Mouse (Mus musculus): ENCODE measurements around the gene Cd177. TPM values are rescaled to one million over a fixed set of nuclear protein-coding genes. Genes with fewer than 3 reads are reported as not detected.
"Not testable (repeated sequence)": the region's sequence is repeated elsewhere in the genome, so short reads cannot be mapped to it uniquely, and the experiment has no call there.

Cd177 gene
- total and polyA plus RNA-seq, 3 experiments, result 0.11 TPM; not detected in 2

GRCm38 (mm10) chr7:24697891-24698290 is 62.2 kb downstream of the Cd177 start:
- H3K27ac ChIP-seq (ENCODE audit: control insufficient read depth, low read depth, low read length); DNase-seq (ENCODE audit: low read depth, low spot score); H3K79me2 ChIP-seq (ENCODE audit: control insufficient read depth, insufficient read depth, low read length, poor library complexity); H3K36me3 ChIP-seq (ENCODE audit: control insufficient read depth in 1 of 2, insufficient read depth in 2 of 2, low read length in 2 of 2); H3K27me3 ChIP-seq (ENCODE audit: control insufficient read depth in 1 of 2, insufficient read depth in 2 of 2, low read length in 2 of 2); H3K4me3 ChIP-seq (ENCODE audit: control insufficient read depth in 1 of 2, insufficient read depth in 1 of 2, low read depth in 2 of 2, low read length in 2 of 2); H3K9me3 ChIP-seq (replicated peaks; ENCODE audit: insufficient read depth, low read length); H3K4me1 ChIP-seq (ENCODE audit: control insufficient read depth in 1 of 2, insufficient read depth in 2 of 2, low read length in 2 of 2); H3K9ac ChIP-seq (ENCODE audit: control insufficient read depth, low read depth, low read length, poor library complexity, severe bottlenecking): not testable (repeated sequence)

Other genes with a start within 250 kb of the Cd177 start
- gene AC161166.1, start 247.9 kb downstream of the Cd177 start, total RNA-seq (2012; rRNA removed), result not detected in 2 replicates
- gene AC161166.1, start 247.9 kb downstream of the Cd177 start, polyA plus RNA-seq (2012; ENCODE audit: insufficient read depth in 1 of 2, insufficient read length in 2 of 2, low read depth in 1 of 2, low replicate concordance in 2 of 2, missing spikeins in 1 of 2), result under 1 TPM in 1 of 2 experiments, not detected in 1; 0.13 TPM
- gene Irgq, start 229.6 kb downstream of the Cd177 start, total RNA-seq (2012; rRNA removed), result 3.6 and 4.7 TPM in 2 replicates
- gene Irgq, start 229.6 kb downstream of the Cd177 start, polyA plus RNA-seq (2012; ENCODE audit: insufficient read depth in 1 of 2, insufficient read length in 2 of 2, low read depth in 1 of 2, low replicate concordance in 2 of 2, missing spikeins in 1 of 2), result 1 to 10 TPM in 1 of 2 experiments, not detected in 1; 5.8 TPM
- gene Pinlyp, start 214.2 kb downstream of the Cd177 start, total RNA-seq (2012; rRNA removed), result not detected in 2 replicates
- gene Pinlyp, start 214.2 kb downstream of the Cd177 start, polyA plus RNA-seq (2012; ENCODE audit: insufficient read depth in 1 of 2, insufficient read length in 2 of 2, low read depth in 1 of 2, low replicate concordance in 2 of 2, missing spikeins in 1 of 2), result not detected
- 84.4 and 97.4 TPM in 2 replicates for gene Xrcc1, start 214.0 kb downstream of the Cd177 start, total RNA-seq (2012; rRNA removed)
- 100 to 1,000 TPM; 101 to 574 TPM for gene Xrcc1, start 214.0 kb downstream of the Cd177 start, polyA plus RNA-seq (2012; ENCODE audit: insufficient read depth in 1 of 2, insufficient read length in 2 of 2, low read depth in 1 of 2, low replicate concordance in 2 of 2, missing spikeins in 1 of 2)
- gene Ethe1, start 172.8 kb downstream of the Cd177 start, total RNA-seq (2012; rRNA removed), result 17.8 and 21.0 TPM in 2 replicates
- gene Ethe1, start 172.8 kb downstream of the Cd177 start, polyA plus RNA-seq (2012; ENCODE audit: insufficient read depth in 1 of 2, insufficient read length in 2 of 2, low read depth in 1 of 2, low replicate concordance in 2 of 2, missing spikeins in 1 of 2), result 10 to 100 TPM in 1 of 2 experiments, not detected in 1; 33.3 TPM
- 0.26 and 0.58 TPM in 2 replicates for gene Zfp575, start 172.7 kb downstream of the Cd177 start, total RNA-seq (2012; rRNA removed)
- gene Zfp575, start 172.7 kb downstream of the Cd177 start, polyA plus RNA-seq (2012; ENCODE audit: insufficient read depth in 1 of 2, insufficient read length in 2 of 2, low read depth in 1 of 2, low replicate concordance in 2 of 2, missing spikeins in 1 of 2), result under 1 TPM in 1 of 2 experiments, not detected in 1; 0.50 TPM
- gene Phldb3, start 149.5 kb downstream of the Cd177 start, total RNA-seq (2012; rRNA removed), result 6.0 and 6.4 TPM in 2 replicates
- gene Phldb3, start 149.5 kb downstream of the Cd177 start, polyA plus RNA-seq (2012; ENCODE audit: insufficient read depth in 1 of 2, insufficient read length in 2 of 2, low read depth in 1 of 2, low replicate concordance in 2 of 2, missing spikeins in 1 of 2), result 10 to 100 TPM in 1 of 2 experiments, not detected in 1; 10.8 TPM
- not detected in 2 replicates for gene Lypd3, start 123.8 kb downstream of the Cd177 start, total RNA-seq (2012; rRNA removed)
- gene Lypd3, start 123.8 kb downstream of the Cd177 start, polyA plus RNA-seq (2012; ENCODE audit: insufficient read depth in 1 of 2, insufficient read length in 2 of 2, low read depth in 1 of 2, low replicate concordance in 2 of 2, missing spikeins in 1 of 2), result not detected
- 0.15 TPM in 1 of 2 replicates, not detected in the other for gene Tex101, start 83.6 kb downstream of the Cd177 start, total RNA-seq (2012; rRNA removed)
- gene Tex101, start 83.6 kb downstream of the Cd177 start, polyA plus RNA-seq (2012; ENCODE audit: insufficient read depth in 1 of 2, insufficient read length in 2 of 2, low read depth in 1 of 2, low replicate concordance in 2 of 2, missing spikeins in 1 of 2), result under 1 TPM in 1 of 2 experiments, not detected in 1; 0.08 TPM
- not detected in 2 replicates for gene BC049730, start 51.1 kb downstream of the Cd177 start, total RNA-seq (2012; rRNA removed)
- gene BC049730, start 51.1 kb downstream of the Cd177 start, polyA plus RNA-seq (2012; ENCODE audit: insufficient read depth in 1 of 2, insufficient read length in 2 of 2, low read depth in 1 of 2, low replicate concordance in 2 of 2, missing spikeins in 1 of 2), result not detected
- not detected in 2 replicates for gene Gm4763, start 33.4 kb downstream of the Cd177 start, total RNA-seq (2012; rRNA removed)
- not detected for gene Gm4763, start 33.4 kb downstream of the Cd177 start, polyA plus RNA-seq (2012; ENCODE audit: insufficient read depth in 1 of 2, insufficient read length in 2 of 2, low read depth in 1 of 2, low replicate concordance in 2 of 2, missing spikeins in 1 of 2)
- gene Ceacam10, start 16.9 kb upstream of the Cd177 start, total RNA-seq (2012; rRNA removed), result not detected in 2 replicates
- under 1 TPM in 1 of 2 experiments, not detected in 1; 0.19 TPM for gene Ceacam10, start 16.9 kb upstream of the Cd177 start, polyA plus RNA-seq (2012; ENCODE audit: insufficient read depth in 1 of 2, insufficient read length in 2 of 2, low read depth in 1 of 2, low replicate concordance in 2 of 2, missing spikeins in 1 of 2)
- 0.54 TPM in 1 of 2 replicates, not detected in the other for gene Gm9844, start 101.9 kb upstream of the Cd177 start, total RNA-seq (2012; rRNA removed)
- gene Gm9844, start 101.9 kb upstream of the Cd177 start, polyA plus RNA-seq (2012; ENCODE audit: insufficient read depth in 1 of 2, insufficient read length in 2 of 2, low read depth in 1 of 2, low replicate concordance in 2 of 2, missing spikeins in 1 of 2), result under 1 TPM in 1 of 2 experiments, not detected in 1; 0.95 TPM
- gene Lypd4, start 109.6 kb upstream of the Cd177 start, total RNA-seq (2012; rRNA removed), result not detected in 2 replicates
- not detected for gene Lypd4, start 109.6 kb upstream of the Cd177 start, polyA plus RNA-seq (2012; ENCODE audit: insufficient read depth in 1 of 2, insufficient read length in 2 of 2, low read depth in 1 of 2, low replicate concordance in 2 of 2, missing spikeins in 1 of 2)
- gene Dmrtc2, start 109.7 kb upstream of the Cd177 start, total RNA-seq (2012; rRNA removed), result not detected in 2 replicates
- gene Dmrtc2, start 109.7 kb upstream of the Cd177 start, polyA plus RNA-seq (2012; ENCODE audit: insufficient read depth in 1 of 2, insufficient read length in 2 of 2, low read depth in 1 of 2, low replicate concordance in 2 of 2, missing spikeins in 1 of 2), result not detected
- 3,168 and 3,580 TPM in 2 replicates for gene Rps19, start 124.1 kb upstream of the Cd177 start, total RNA-seq (2012; rRNA removed)
- gene Rps19, start 124.1 kb upstream of the Cd177 start, polyA plus RNA-seq (2012; ENCODE audit: insufficient read depth in 1 of 2, insufficient read length in 2 of 2, low read depth in 1 of 2, low replicate concordance in 2 of 2, missing spikeins in 1 of 2), result 1,000 to 10,000 TPM in 1 of 2 experiments, not detected in 1; 2,454 TPM
- 0.13 and 0.23 TPM in 2 replicates for gene Cd79a, start 137.1 kb upstream of the Cd177 start, total RNA-seq (2012; rRNA removed)
- under 1 TPM in 1 of 2 experiments, not detected in 1; 0.61 TPM for gene Cd79a, start 137.1 kb upstream of the Cd177 start, polyA plus RNA-seq (2012; ENCODE audit: insufficient read depth in 1 of 2, insufficient read length in 2 of 2, low read depth in 1 of 2, low replicate concordance in 2 of 2, missing spikeins in 1 of 2)
- 43.7 and 53.3 TPM in 2 replicates for gene Arhgef1, start 142.6 kb upstream of the Cd177 start, total RNA-seq (2012; rRNA removed)
- 100 to 1,000 TPM in 1 of 2 experiments, not detected in 1; 163 TPM for gene Arhgef1, start 142.6 kb upstream of the Cd177 start, polyA plus RNA-seq (2012; ENCODE audit: insufficient read depth in 1 of 2, insufficient read length in 2 of 2, low read depth in 1 of 2, low replicate concordance in 2 of 2, missing spikeins in 1 of 2)
- gene Gm4881, start 184.2 kb upstream of the Cd177 start, total RNA-seq (2012; rRNA removed), result not detected in 2 replicates
- gene Gm4881, start 184.2 kb upstream of the Cd177 start, polyA plus RNA-seq (2012; ENCODE audit: insufficient read depth in 1 of 2, insufficient read length in 2 of 2, low read depth in 1 of 2, low replicate concordance in 2 of 2, missing spikeins in 1 of 2), result under 1 TPM in 1 of 2 experiments, not detected in 1; 0.13 TPM
- 205 and 240 TPM in 2 replicates for gene Rabac1, start 212.4 kb upstream of the Cd177 start, total RNA-seq (2012; rRNA removed)
- 100 to 1,000 TPM in 1 of 2 experiments, not detected in 1; 223 TPM for gene Rabac1, start 212.4 kb upstream of the Cd177 start, polyA plus RNA-seq (2012; ENCODE audit: insufficient read depth in 1 of 2, insufficient read length in 2 of 2, low read depth in 1 of 2, low replicate concordance in 2 of 2, missing spikeins in 1 of 2)
- gene Atp1a3, start 245.6 kb upstream of the Cd177 start, total RNA-seq (2012; rRNA removed), result 0.19 and 0.26 TPM in 2 replicates
- gene Atp1a3, start 245.6 kb upstream of the Cd177 start, polyA plus RNA-seq (2012; ENCODE audit: insufficient read depth in 1 of 2, insufficient read length in 2 of 2, low read depth in 1 of 2, low replicate concordance in 2 of 2, missing spikeins in 1 of 2), result 1 to 10 TPM in 1 of 2 experiments, not detected in 1; 3.5 TPM